Mouse (Mus musculus) kidney, adult 2 months (tissue): ENCODE measurements around the gene Neb. TPM values are rescaled to one million over a fixed set of nuclear protein-coding genes. Genes with fewer than 3 reads are reported as not detected.
A peak's percentile ranks its signal among the peaks of the same experiment; 100 is the strongest.

Source experiments
- DNase-seq: peaks from one replicate; pipeline ENCODE4 v3.0.0; 2021
- H3K27ac ChIP-seq: fragments of 200-500 bp; 2 replicates; pipeline ENCODE4 v1.5.1; 2012; ENCODE audit warnings: low read depth, low read length, control low read depth, inconsistent platforms; ENCODE audit not compliant: insufficient read depth
- H3K27me3 ChIP-seq: fragments of 200-500 bp; replicated peaks from 2 replicates; pipeline ENCODE4 v1.6.1; 2012; ENCODE audit warnings: mild to moderate bottlenecking, moderate library complexity, low read length, inconsistent platforms; ENCODE audit not compliant: control insufficient read depth, insufficient read depth
- H3K36me3 ChIP-seq: fragments of 200-500 bp; 2 replicates; pipeline ENCODE4 v1.6.1; 2012; ENCODE audit warnings: mild to moderate bottlenecking, moderate library complexity, low read length, inconsistent platforms; ENCODE audit not compliant: control insufficient read depth, insufficient read depth
- H3K4me1 ChIP-seq: fragments of 200-500 bp; 2 replicates; pipeline ENCODE4 v1.6.1; 2011; ENCODE audit warnings: low read length; ENCODE audit not compliant: control insufficient read depth, insufficient read depth
- H3K4me3 ChIP-seq: fragments of 200-500 bp; 2 replicates; pipeline ENCODE4 v1.5.1; 2011; ENCODE audit warnings: mild to moderate bottlenecking, low read depth, low read length, control low read depth; ENCODE audit not compliant: insufficient read depth
- CTCF ChIP-seq: fragments of 200-500 bp; conservative IDR thresholded peaks from 2 replicates; pipeline ENCODE4 v1.5.1; 2011; ENCODE audit warnings: low read depth, mild to moderate bottlenecking, control low read depth, low read length, moderate library complexity, mixed read lengths; ENCODE audit not compliant: insufficient read depth, insufficient read length
- POLR2A ChIP-seq: fragments of 200-500 bp; IDR thresholded peaks from one replicate; pipeline ENCODE4 v1.6.1; 2011; ENCODE audit warnings: low read depth, low read length, control low read depth
- WGBS: fragments of 180-500 bp; shearing (Covaris S2); methylation state at CpG from one replicate; pipeline ENCODE4 v1.1.7; 2018; 5-methylcytosine and 5-hydroxymethylcytosine counted together
- polyA plus RNA-seq: library from polyadenylated mRNA; depleted of rRNA; stranded (reverse); fragments of >200 nt; gene quantifications from 2 replicates; pipeline ENCODE4 v1.2.3, GENCODE M21; 2012

Gene Neb
- polyA plus RNA-seq, 1 experiment, result 5.9 TPM

DNA sequence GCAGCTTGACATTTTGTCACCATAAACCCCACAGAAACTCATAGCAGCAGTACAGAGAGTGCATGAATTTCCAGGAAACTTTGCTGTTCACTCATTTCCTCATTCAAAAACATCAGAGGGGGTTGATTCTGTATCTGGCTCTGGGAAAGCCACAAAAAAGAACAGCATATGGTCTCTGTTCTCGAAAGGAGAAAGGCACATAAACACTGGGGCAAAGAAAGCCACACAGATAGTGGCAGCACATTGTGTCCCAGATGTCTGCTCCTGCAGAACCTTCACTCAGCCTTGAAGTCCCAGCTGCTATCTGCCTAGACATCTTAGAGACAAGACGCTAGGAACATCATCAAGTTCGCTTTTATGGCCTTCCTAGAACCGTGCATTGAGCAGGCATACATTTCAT lies 67.5 kb downstream of the Neb start:
- DNase-seq, result no peak
- H3K4me3 ChIP-seq, result no peak overlapping the region
- no peaks in the 10 kb centered on the region for H3K27me3 ChIP-seq
- TF ChIP-seq POLR2A, result no peak
- TF ChIP-seq CTCF, result no peak
- H3K36me3 ChIP-seq, result no peaks in the 10 kb centered on the region
- 70% methylated on average over 4 of the region's 4 CpGs for WGBS
- H3K4me1 ChIP-seq, result no peaks in the 10 kb centered on the region
- H3K27ac ChIP-seq, result no peak overlapping the region

- Histone ChIP-seq H3K36me3 (no peaks in the 10 kb centered on the region), H3K27ac (no peak overlapping the region), H3K27me3 (no peaks in the 10 kb centered on the region), H3K4me1 (no peaks in the 10 kb centered on the region), H3K4me3 (no peak overlapping the region)
- WGBS, result 84% methylated on average over 5 of the region's 5 CpGs
- TF ChIP-seq POLR2A (no peak), CTCF (no peak)
- DNase-seq, result no peak
These were observed 71.6 kb downstream of the Neb start for GRCm38 (mm10) chr2:52306635-52307034.

GRCm38 (mm10) chr2:52304554-52304953 lies 73.7 kb downstream of the Neb start:
- no peak for DNase-seq
- Histone ChIP-seq H3K27me3 (no peaks in the 10 kb centered on the region), H3K36me3 (no peaks in the 10 kb centered on the region), H3K4me3 (no peak overlapping the region), H3K4me1 (no peaks in the 10 kb centered on the region), H3K27ac (no peak overlapping the region)
- WGBS, result 74% methylated on average over 3 of the region's 3 CpGs
- TF ChIP-seq POLR2A (no peak), CTCF (no peak)

GRCm38 (mm10) chr2:52303405-52303804 lies 74.9 kb downstream of the Neb start:
- Histone ChIP-seq H3K27me3 (no peaks in the 10 kb centered on the region), H3K4me1 (no peaks in the 10 kb centered on the region), H3K4me3 (no peak overlapping the region), H3K36me3 (no peaks in the 10 kb centered on the region), H3K27ac (no peak overlapping the region)
- TF ChIP-seq CTCF (no peak), POLR2A (no peak)
- peak; percentile 2 for DNase-seq
- 68% methylated on average over 1 of the region's 1 CpGs for WGBS

DNA sequence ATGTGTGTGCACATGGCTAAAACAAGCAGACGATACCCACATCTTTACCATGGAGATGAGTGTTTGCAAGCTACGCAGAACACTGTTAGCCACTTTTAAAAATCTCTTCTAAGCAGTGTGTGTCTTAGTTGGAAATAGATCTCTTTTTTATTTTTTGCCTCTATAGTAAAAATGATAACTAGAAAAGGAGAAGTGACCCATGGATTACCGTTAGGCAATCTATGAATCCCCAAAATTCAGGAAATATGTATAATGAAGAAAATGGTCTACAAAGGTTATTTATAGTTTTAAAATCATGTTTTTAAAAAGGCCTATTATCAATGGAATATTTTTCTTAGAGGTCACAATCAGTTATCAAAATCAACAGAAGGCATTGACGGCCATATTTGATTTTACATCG lies 80.3 kb downstream of the Neb start:
- TF ChIP-seq POLR2A (no peak), CTCF (no peak)
- Histone ChIP-seq H3K27ac (no peak overlapping the region), H3K36me3 (no peaks in the 10 kb centered on the region), H3K4me3 (no peak overlapping the region), H3K4me1 (no peaks in the 10 kb centered on the region), H3K27me3 (no peaks in the 10 kb centered on the region)
- 93% methylated on average over 5 of the region's 5 CpGs for WGBS
- no peak for DNase-seq

DNA sequence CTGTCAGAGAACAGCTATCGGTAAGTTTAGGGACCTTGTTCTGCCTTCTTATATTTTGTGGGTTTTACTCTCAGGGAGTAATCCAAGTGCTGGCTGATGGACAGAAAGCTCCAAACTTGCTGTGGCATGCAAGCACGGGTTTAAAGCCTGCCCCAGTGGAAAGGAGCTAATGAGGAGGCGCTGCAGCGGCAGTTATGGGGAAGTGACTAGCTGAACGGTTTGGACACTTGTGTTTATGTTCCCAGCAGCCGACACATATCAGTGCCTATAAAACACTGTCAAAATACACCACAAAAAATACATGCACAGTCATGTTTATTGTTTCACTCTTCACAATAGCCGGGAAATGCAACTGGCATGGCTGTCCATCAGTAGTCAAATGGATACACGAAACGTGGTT lies 81.5 kb downstream of the Neb start:
- Histone ChIP-seq H3K27ac (no peak overlapping the region), H3K36me3 (no peaks in the 10 kb centered on the region), H3K27me3 (no peaks in the 10 kb centered on the region), H3K4me3 (no peak overlapping the region), H3K4me1 (no peaks in the 10 kb centered on the region)
- DNase-seq, result no peak
- 72% methylated on average over 9 of the region's 9 CpGs for WGBS
- TF ChIP-seq CTCF (no peak), POLR2A (no peak)

DNA sequence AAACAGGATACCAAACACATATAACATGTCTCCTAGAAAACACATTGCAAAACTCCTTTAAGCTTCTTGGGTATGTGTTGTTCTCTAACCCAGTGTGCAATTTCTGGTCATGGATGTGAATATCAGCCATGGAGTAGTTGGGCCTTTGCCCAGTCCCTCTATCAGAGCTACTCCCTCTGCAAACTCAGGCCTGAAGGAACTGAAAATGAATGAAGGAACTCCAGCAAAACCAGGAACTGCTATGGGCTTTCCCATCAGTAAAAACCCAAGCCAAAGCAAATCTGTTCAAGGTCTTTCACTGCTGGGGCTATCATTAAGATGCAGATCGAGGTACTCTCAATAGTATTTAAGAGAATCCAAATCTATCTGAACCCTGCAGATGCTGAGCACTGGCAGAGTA lies 90.8 kb downstream of the Neb start:
- 93% methylated on average over 1 of the region's 1 CpGs for WGBS
- Histone ChIP-seq H3K36me3 (no peaks in the 10 kb centered on the region), H3K27ac (no peak overlapping the region), H3K4me1 (no peaks in the 10 kb centered on the region), H3K4me3 (no peak overlapping the region), H3K27me3 (no peaks in the 10 kb centered on the region)
- no peak for DNase-seq
- TF ChIP-seq POLR2A (no peak), CTCF (no peak)

GRCm38 (mm10) chr2:52286421-52286820 lies 91.9 kb downstream of the Neb start:
- Histone ChIP-seq H3K4me3 (no peak overlapping the region), H3K27ac (no peak overlapping the region), H3K4me1 (no peaks in the 10 kb centered on the region), H3K27me3 (no peaks in the 10 kb centered on the region), H3K36me3 (no peaks in the 10 kb centered on the region)
- 52% methylated on average over 6 of the region's 6 CpGs for WGBS
- TF ChIP-seq CTCF, result no peak
- TF ChIP-seq POLR2A, result no peak
- DNase-seq, result no peak
